Mouse (Mus musculus) left cerebral cortex, adult 9 months (tissue): ENCODE measurements around the gene Olfr115.

Experiments used
- DNase-seq, 2 experiments: peaks; one replicate each; pipeline ENCODE4 v3.0.0; 2022; ENCODE audit warnings: low spot score in 2 of 2

The Olfr115 gene

DNA sequence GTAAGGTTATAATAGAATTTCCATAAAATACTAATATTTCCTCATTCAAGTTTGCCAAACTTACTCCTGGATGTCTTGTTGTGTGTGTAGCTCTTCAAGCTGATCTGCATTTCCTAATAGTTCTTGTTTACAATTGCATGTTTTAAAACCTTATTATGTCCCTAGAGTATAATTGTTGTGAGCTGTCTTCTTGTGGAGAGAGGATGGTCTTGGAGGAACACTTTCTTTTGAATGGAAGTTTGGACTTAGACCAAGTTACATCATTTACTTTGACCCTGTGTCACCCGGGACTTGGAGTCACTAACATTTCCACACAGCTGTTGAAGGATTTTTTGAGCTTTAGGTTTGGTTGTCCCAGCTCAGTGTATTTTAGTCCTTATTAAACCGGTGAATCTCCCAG, at the start of gene Olfr115, which contains the start of gene Olfr116:
TSS of gene Olfr115 (minus strand) at position 101 of the 400 bp plus-strand sequence.
TSS of gene Olfr116 (minus strand) at position 191 of the 400 bp plus-strand sequence.
- DNase-seq: no peak

DNA sequence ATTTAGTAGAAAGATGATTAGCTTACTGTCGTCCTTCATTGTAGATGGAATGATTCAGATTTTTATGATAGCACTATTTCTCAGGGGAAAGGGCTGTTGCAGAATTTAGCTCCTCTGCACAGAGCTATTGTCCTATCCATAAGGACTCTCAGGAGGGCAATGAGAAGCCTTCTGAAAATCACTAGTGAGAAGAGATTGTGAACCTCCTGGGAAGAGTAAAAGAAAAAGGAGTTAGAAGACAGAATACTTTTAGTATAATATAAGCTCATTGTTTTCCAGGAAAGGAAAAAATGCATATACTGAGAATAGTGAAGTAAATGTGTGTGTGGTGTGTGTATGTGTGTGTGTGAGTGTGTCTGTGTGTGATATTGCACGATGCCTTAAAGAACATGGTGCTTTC, 39.8 kb upstream of the Olfr115 start, which contains the start of gene Olfr118:
TSS of gene Olfr118 (plus strand) at position 301 of the 400 bp plus-strand sequence.
- no peak for DNase-seq

DNA sequence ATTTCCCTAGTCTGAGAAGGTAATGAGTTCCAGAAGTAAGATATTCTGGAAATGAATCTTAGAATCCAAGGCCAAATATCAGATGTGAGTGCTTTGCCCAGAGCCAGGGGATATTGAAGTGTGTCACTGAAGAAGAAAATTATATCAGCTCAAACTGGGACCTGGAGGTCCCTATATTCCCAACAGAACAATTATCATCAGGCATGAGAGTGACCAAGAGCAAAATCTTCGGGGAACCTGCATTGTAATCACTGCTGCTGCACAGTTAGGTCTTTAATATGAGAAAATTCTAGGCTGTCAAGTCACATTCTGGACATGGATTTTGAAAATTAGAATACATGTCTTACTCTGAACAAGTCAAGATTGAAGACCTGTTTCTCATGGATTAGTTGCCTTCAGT, 36.8 kb upstream of the Olfr115 start, which contains the start of gene Olfr117:
TSS of gene Olfr117 (minus strand) at position 101 of the 400 bp plus-strand sequence.
- DNase-seq: no peak

DNA sequence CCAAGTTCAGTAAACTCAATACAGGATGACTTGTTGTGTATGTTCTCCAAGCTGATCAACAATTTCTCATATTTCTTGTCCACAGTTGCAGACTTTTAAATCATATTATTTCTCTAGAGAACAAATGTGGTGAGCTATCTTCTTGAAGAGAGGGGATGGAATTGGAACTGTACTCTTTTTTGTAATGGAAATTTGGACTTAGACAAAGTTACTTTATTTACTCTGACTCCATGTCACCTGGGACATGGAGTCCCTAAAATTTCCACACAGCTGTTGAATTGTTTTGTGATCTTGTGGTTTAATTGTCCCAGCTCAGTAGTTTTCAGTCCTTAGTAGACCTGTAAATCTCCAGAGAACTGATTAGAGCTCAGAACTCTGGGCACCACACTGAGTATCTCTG, 34.3 kb downstream of the Olfr115 start, which contains the start of gene Olfr114:
TSS of gene Olfr114 (minus strand) at position 101 of the 400 bp plus-strand sequence.
- DNase-seq: no peak

DNA sequence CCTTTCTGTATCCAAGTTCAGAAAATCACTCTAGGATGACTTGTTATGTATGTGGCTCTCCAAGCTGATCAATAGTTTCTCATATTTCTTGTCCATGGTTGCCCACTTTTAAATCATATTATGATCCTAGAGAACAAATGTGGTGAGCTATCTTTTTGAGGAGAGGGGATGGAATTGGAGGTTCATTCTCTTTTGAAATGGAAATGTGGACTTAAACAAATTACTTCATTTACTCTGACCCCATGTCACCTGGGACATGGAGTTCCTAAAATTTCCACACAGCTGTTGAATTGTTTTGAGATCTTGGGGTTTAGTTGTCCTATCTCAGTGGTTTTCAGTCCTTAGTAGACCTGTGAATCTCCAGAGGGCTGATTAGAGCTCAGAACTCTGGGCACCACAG, 49.3 kb downstream of the Olfr115 start, which contains the start of gene Olfr113:
TSS of gene Olfr113 (minus strand) at position 101 of the 400 bp plus-strand sequence.
- DNase-seq: no peak

DNA sequence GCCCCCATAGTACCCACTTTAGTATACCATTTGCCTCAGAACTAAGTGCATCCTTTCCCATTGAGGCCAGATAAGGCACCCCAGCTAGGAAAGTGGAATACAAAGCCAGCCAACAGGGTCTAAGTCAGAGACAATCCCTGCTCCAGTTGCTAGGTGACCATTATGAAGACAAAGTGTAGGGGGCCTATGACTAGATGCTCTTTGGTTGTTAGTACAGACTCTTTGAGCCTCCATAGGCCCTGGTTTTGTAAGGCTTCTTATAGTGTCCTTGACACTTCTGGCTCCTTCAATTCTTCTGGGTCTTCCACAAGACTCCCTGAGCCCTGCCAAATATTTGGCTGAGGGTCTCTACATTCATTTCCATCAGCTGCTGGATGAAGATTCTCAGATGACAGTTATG, 57.6 kb downstream of the Olfr115 start, which contains the start of gene Olfr112:
TSS of gene Olfr112 (minus strand) at position 101 of the 400 bp plus-strand sequence.
- DNase-seq: no peak
